Mouse (Mus musculus) forebrain, embryonic 10.5 days (tissue): ENCODE results near the gene Zscan5b. TPM values are rescaled to one million over a fixed set of nuclear protein-coding genes. Genes with fewer than 3 reads are reported as not detected.
A peak's percentile ranks its signal among the peaks of the same experiment; 100 is the strongest.
"Not testable (repeated sequence)": the region's sequence is repeated elsewhere in the genome, so short reads cannot be mapped to it uniquely, and the experiment has no call there.

Experiments used
- DNase-seq: peaks from one replicate; pipeline ENCODE4 v3.0.0-alpha.2; 2017; ENCODE audit warnings: low spot score; ENCODE audit errors: extremely low spot score
- H3K27ac ChIP-seq: fragments of 300-500 bp; sonication (generic); 2 replicates; pipeline ENCODE4 v1.5.1; 2016; ENCODE audit warnings: mild to moderate bottlenecking
- H3K27me3 ChIP-seq: fragments of 300-500 bp; sonication (generic); 2 replicates; pipeline ENCODE4 v1.6.1; 2016; ENCODE audit warnings: mild to moderate bottlenecking; ENCODE audit not compliant: poor library complexity, severe bottlenecking
- H3K36me3 ChIP-seq: fragments of 300-500 bp; sonication (generic); replicated peaks from 2 replicates; pipeline ENCODE4 v1.6.1; 2016; ENCODE audit warnings: mild to moderate bottlenecking, moderate library complexity
- H3K4me1 ChIP-seq: fragments of 300-500 bp; sonication (generic); 2 replicates; pipeline ENCODE4 v1.6.1; 2016
- H3K4me3 ChIP-seq: fragments of 300-500 bp; sonication (generic); 2 replicates; pipeline ENCODE4 v1.5.1; 2016; ENCODE audit warnings: mild to moderate bottlenecking, moderate library complexity
- H3K9me3 ChIP-seq: fragments of 300-500 bp; sonication (generic); 2 replicates; pipeline ENCODE4 v1.6.1; 2016; ENCODE audit warnings: mild to moderate bottlenecking, moderate library complexity
- WGBS: fragments of 180-500 bp; shearing (Covaris S2); methylation state at CpG from one replicate; pipeline ENCODE4 v1.1.7; 2016; 5-methylcytosine and 5-hydroxymethylcytosine counted together
- polyA plus RNA-seq: library from polyadenylated mRNA; unstranded; fragments of >200 nt; fragmentation: Nextera tagmentation; extraction: Ambion mirVana; gene quantifications from 2 replicates; pipeline ENCODE4 v1.2.1, GENCODE M21; 2016

Zscan5b gene
- polyA plus RNA-seq, 1 experiment from 2014 or later, result not detected

GRCm38 (mm10) chr7:6257386-6257785 is 35.3 kb downstream of the Zscan5b start:
- Histone ChIP-seq H3K27me3 (no peaks in the 10 kb centered on the region), H3K4me1 (no peaks in the 10 kb centered on the region), H3K27ac (no peak overlapping the region), H3K4me3 (no peak overlapping the region), H3K9me3 (peaks cover 23% of the 10 kb centered on the region; the same call in 1 of the 2 replicates), H3K36me3 (no peaks in the 10 kb centered on the region)
- DNase-seq, result no peak
- WGBS, result 93% methylated on average over 4 of the region's 4 CpGs

DNA sequence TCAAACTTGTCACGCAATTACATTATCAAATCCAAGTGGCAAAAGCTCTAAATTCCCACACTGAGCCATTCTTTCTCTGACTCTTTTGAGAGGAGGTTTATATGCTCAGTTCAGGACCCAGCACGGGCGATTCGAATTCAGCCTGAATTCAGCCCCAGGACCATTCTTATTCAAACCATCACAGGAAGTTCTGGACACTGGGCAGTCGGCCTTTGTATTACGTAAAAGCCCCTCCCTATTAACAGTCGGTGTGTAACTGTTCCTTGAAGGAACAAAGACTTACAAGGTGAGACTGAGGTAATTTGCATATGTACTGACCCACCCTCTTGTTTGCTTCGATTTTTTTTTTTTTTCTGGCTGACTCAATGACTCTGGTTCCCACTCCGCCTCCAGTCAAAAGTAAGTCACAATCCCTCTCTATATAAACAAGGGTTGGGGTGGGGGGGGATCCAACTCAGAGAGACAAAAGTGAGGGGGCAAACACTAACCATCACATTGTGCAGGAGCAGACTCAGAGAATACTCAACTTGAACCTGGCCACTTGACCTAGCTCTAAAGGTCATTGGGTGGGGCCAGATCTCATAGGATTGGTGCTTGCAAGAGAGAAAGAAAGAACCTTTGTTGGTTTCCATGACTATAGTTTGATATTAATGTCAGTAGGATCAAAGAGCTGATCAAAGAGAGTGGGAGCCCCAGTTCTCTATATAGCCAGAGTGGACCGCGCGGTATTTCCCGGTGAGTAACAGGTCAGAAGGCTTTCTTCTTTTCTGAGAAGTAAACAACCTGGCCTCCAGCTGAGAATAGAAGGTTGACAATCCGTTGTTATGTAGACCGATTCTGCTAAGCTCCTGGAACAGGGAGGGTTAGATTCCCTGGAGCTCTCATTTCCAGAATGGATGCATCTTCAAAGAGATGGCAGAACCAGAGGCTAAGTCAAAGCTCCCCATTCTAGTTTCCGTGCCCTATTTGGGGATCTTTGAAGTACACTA is 36.4 kb downstream of the Zscan5b start:
- WGBS, result 39% methylated on average over 16 of the region's 16 CpGs
- H3K9me3 ChIP-seq, result peaks cover 11% of the 10 kb centered on the region; the same call in 1 of the 2 replicates
- H3K27me3 ChIP-seq, result no peaks in the 10 kb centered on the region
- H3K36me3 ChIP-seq, result no peaks in the 10 kb centered on the region
- H3K4me1 ChIP-seq, result no peaks in the 10 kb centered on the region
- H3K27ac ChIP-seq, result no peak overlapping the region
- no peak overlapping the region for H3K4me3 ChIP-seq
- DNase-seq, result no peak

DNA sequence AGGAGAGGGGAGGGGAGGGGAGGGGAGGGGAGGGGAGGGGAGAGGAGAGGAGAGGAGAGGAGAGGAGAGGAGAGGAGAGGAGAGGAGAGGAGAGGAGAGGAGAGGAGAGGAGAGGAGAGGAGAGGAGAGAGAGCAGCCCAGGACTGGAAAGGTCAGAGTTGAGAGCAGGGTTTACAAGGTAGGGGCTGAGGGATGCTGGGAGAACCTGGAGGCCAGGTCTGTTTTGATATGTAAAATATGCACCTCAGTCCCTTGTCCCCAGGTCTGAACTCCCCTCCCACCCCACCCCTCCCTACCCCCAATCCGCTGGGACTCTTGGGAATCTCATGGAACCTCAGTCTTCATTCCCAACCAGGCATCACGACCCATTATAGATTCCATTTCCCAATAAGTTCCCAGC is 37.9 kb downstream of the Zscan5b start:
- not testable (repeated sequence) for H3K36me3 ChIP-seq, H3K9me3 ChIP-seq, DNase-seq, H3K4me1 ChIP-seq, H3K27me3 ChIP-seq, H3K27ac ChIP-seq, H3K4me3 ChIP-seq
- WGBS, result 47% methylated on average over 2 of the region's 2 CpGs

- Histone ChIP-seq H3K36me3 (no peaks in the 10 kb centered on the region), H3K4me3 (no peak overlapping the region), H3K27me3 (no peaks in the 10 kb centered on the region), H3K27ac (no peak overlapping the region), H3K9me3 (peaks cover 19% of the 10 kb centered on the region; the same call in 1 of the 2 replicates), H3K4me1 (no peaks in the 10 kb centered on the region)
- no peak for DNase-seq
- WGBS, result 83% methylated on average over 3 of the region's 3 CpGs
Observed at GRCm38 (mm10) chr7:6262120-6262519, 40.0 kb downstream of the Zscan5b start.

- H3K27ac ChIP-seq, result no peak overlapping the region
- H3K9me3 ChIP-seq, result peaks cover 14% of the 10 kb centered on the region; the same call in 1 of the 2 replicates
- H3K27me3 ChIP-seq, result no peaks in the 10 kb centered on the region
- 87% methylated on average over 4 of the region's 4 CpGs for WGBS
- no peak for DNase-seq
- no peaks in the 10 kb centered on the region for H3K36me3 ChIP-seq
- no peaks in the 10 kb centered on the region for H3K4me1 ChIP-seq
- H3K4me3 ChIP-seq, result no peak overlapping the region
Observed at GRCm38 (mm10) chr7:6262984-6263383, 40.9 kb downstream of the Zscan5b start.

- Histone ChIP-seq H3K36me3 (no peaks in the 10 kb centered on the region), H3K9me3 (peaks cover 19% of the 10 kb centered on the region; the same call in 1 of the 2 replicates), H3K27me3 (no peaks in the 10 kb centered on the region), H3K4me3 (no peak overlapping the region), H3K27ac (no peak overlapping the region), H3K4me1 (no peaks in the 10 kb centered on the region)
- no peak for DNase-seq
- WGBS, result 62% methylated on average over 8 of the region's 8 CpGs
Observed at GRCm38 (mm10) chr7:6265695-6266094, 43.6 kb downstream of the Zscan5b start.

DNA sequence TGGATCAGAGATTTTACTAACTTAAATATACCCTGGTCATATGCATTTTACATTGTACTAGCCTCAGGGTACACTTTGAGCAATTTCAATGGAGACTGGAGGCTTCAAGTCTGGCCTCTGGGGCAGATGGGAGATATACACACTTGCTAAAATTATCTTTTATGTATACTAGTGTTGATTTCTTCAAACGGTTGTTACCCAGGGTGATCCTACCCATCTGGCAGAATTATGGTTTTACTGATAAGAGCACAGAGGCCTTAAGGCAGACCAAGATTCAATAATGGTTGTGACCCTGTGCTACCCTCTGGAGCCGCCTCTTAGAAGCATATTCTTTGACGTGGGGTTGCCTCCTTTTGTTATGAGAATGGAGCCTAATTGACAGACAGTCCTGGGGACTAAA is 55.8 kb downstream of the Zscan5b start:
- no peaks in the 10 kb centered on the region for H3K9me3 ChIP-seq
- WGBS, result 66% methylated on average over 3 of the region's 3 CpGs
- H3K27ac ChIP-seq, result no peak overlapping the region
- H3K36me3 ChIP-seq, result no peaks in the 10 kb centered on the region
- H3K4me3 ChIP-seq, result no peak overlapping the region
- peaks cover 6% of the 10 kb centered on the region; the same call in 1 of the 2 replicates for H3K4me1 ChIP-seq
- DNase-seq, result no peak
- H3K27me3 ChIP-seq, result no peaks in the 10 kb centered on the region

DNA sequence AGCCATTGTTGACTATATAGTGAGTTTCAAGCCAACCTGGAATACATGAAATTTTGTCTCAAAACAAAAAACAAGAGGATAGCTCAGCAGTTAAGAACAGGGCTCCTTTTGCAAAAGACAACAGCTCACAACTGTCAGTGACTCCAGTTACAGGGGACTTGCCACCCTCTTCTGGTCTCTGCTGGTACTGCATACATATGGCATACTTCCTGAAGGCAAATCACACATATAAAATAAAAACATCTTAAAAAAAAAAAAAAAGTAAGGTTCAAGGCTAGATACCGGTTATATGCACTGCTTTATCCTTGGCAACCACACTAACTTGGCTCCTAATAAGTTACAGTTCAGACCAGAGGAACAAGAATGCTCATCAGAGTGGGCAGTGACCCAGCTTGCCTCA is 60.7 kb downstream of the Zscan5b start:
- WGBS, result 5% methylated on average over 1 of the region's 1 CpGs
- Histone ChIP-seq H3K4me1 (peaks cover 29% of the 10 kb centered on the region), H3K4me3 (peak overlapping the region; percentile 63), H3K36me3 (no peaks in the 10 kb centered on the region), H3K27ac (0 out of 2 replicates have a peak overlapping the region, but pooled peaks have one; percentile 86), H3K9me3 (no peaks in the 10 kb centered on the region), H3K27me3 (no peaks in the 10 kb centered on the region)
- DNase-seq, result peak; percentile 42

- H3K4me1 ChIP-seq, result peaks cover 32% of the 10 kb centered on the region
- no peaks in the 10 kb centered on the region for H3K36me3 ChIP-seq
- DNase-seq, result peak; percentile 87
- no peaks in the 10 kb centered on the region for H3K27me3 ChIP-seq
- H3K27ac ChIP-seq, result peak overlapping the region; percentile 86
- under 1% methylated on average over 23 of the region's 23 CpGs for WGBS
- no peaks in the 10 kb centered on the region for H3K9me3 ChIP-seq
- peak overlapping the region; percentile 63 for H3K4me3 ChIP-seq
Observed at GRCm38 (mm10) chr7:6283451-6284075, 61.5 kb downstream of the Zscan5b start.

GRCm38 (mm10) chr7:6284442-6285012 is 62.4 kb downstream of the Zscan5b start:
- DNase-seq, result no peak
- Histone ChIP-seq H3K27ac (no peak overlapping the region), H3K9me3 (no peaks in the 10 kb centered on the region), H3K4me3 (no peak overlapping the region), H3K4me1 (peaks cover 32% of the 10 kb centered on the region), H3K27me3 (no peaks in the 10 kb centered on the region), H3K36me3 (no peaks in the 10 kb centered on the region)
- WGBS, result 86% methylated on average over 4 of the region's 4 CpGs

DNA sequence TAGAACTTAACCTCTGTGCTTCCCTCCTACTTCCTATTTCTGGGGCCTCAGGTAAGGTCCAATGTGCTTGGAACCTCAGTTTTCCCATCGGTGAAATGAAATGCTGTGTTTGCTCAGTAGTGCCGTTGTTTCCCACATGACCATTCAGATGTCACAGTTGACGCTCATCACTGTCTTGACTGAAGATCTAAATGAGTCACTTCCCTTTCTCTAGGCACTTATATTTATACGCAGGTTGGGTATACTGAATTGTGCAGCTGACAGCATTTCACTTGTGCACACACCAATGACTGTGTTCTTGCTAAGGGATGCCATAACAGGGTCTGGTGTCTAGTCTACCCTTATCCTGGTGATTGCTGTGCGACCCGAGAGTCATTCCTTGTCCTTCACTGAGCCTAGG is 63.3 kb downstream of the Zscan5b start:
- 91% methylated on average over 6 of the region's 6 CpGs for WGBS
- H3K27ac ChIP-seq, result 0 out of 2 replicates have a peak overlapping the region, but pooled peaks have one; percentile 81
- H3K27me3 ChIP-seq, result no peaks in the 10 kb centered on the region
- H3K4me3 ChIP-seq, result peak overlapping the region; percentile 55; the same call in 1 of the 2 replicates
- DNase-seq, result no peak
- peaks cover 32% of the 10 kb centered on the region for H3K4me1 ChIP-seq
- no peaks in the 10 kb centered on the region for H3K36me3 ChIP-seq
- no peaks in the 10 kb centered on the region for H3K9me3 ChIP-seq

- peak within 1 kb of the TSS; percentile 55 for H3K4me3 ChIP-seq
- H3K27me3 ChIP-seq, result no peaks in the 10 kb centered on the region
- peaks cover 31% of the 10 kb centered on the region for H3K4me1 ChIP-seq
- H3K36me3 ChIP-seq, result no peaks in the 10 kb centered on the region
- no peaks in the 10 kb centered on the region for H3K9me3 ChIP-seq
- peak; percentile 96 for DNase-seq
- 4% methylated on average over 50 of the region's 50 CpGs for WGBS
- peak within 1 kb of the TSS; percentile 81 for H3K27ac ChIP-seq
Observed at GRCm38 (mm10) chr7:6285842-6286705, 64.0 kb downstream of the Zscan5b start, which contains the start of gene Zfp667. Gene Zfp667 (plus strand): TSS chr7:6286579.
